Mouse (Mus musculus): ENCODE measurements around the gene Riiad1. TPM values are rescaled to one million over a fixed set of nuclear protein-coding genes. Genes with fewer than 3 reads are reported as not detected.
A peak's percentile ranks its signal among the peaks of the same experiment; 100 is the strongest.

Gene Riiad1
- polyA plus RNA-seq, 1 experiment from 2014 or later = 0.91 TPM

- Histone ChIP-seq H3K4me1 (ENCODE audit: control insufficient read depth, insufficient read depth, low read length) (peaks cover 5% of the 10 kb centered on the region; the same call in 1 of the 2 replicates), H3K36me3 (ENCODE audit: control insufficient read depth, insufficient read depth, low read length) (peaks cover 29% of the 10 kb centered on the region), H3K9ac (ENCODE audit: low read depth, low read length) (peak within 1 kb of the TSS; percentile 91), H3K4me3 (ENCODE audit: low read length) (peak within 1 kb of the TSS; percentile 89), H3K27me3 (ENCODE audit: control insufficient read depth, insufficient read depth, low read length) (0 out of 2 replicates have a peak, but pooled peaks cover 2% of the 10 kb centered on the region), H3K4me2 (replicated peaks; ENCODE audit: low read depth, low read length) (peak within 1 kb of the TSS; percentile 80), H3K9me3 (ENCODE audit: control insufficient read depth, low read length) (no peaks in the 10 kb centered on the region), H3K27ac (ENCODE audit: low read depth, low read length) (no peak within 1 kb of the TSS)
- WGBS = 1% methylated on average over 24 of the region's 24 CpGs
- no peak for ATAC-seq (ENCODE audit: low FRiP score, low TSS enrichment)
Measured at GRCm38 (mm10) chr3:94443597-94443964, 36.6 kb downstream of the Riiad1 start, which contains the start of gene Oaz3. Gene Oaz3, minus strand, starts transcription at chr3:94443915.

DNA sequence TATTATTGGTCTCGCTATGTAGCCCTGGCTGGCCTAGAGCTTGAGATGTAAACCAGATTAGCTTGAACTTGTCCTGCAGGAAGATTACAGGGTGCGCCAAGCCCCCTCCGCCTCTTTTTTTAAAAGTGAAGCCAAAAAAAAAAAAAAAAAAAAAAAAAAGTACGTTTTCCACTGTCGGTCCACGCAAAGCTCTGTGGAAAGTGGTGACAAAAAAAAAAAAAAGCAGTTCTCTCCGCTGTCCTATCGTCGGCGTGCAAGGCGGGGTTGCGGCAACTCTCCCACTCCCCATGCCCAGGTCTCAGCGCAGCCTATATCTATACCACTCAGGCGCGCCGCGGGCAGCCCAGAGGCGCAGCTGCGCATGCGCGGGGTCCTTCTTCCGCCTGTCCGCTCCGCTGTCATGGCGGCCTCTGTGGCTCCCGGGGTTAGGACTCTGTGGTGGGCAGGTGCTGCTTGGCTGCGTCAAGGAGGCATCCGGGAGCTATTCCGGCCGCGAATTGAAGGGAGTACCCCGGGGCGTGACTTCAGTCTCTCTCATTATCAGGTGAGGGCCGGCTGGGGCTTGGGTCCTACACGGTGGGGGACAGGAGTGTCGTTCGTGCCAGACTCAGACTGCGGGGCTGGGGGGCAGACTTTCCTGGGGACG lies 37.1 kb downstream of the Riiad1 start, which contains the start of gene Mrpl9:
Mrpl9 (plus strand) TSS at position 368 of the 646 bp plus-strand sequence.
- H3K4me1 ChIP-seq (ENCODE audit: control insufficient read depth, insufficient read depth, low read length) = peaks cover 5% of the 10 kb centered on the region; the same call in 1 of the 2 replicates
- under 1% methylated on average over 38 of the region's 39 CpGs for WGBS
- H3K9ac ChIP-seq (ENCODE audit: low read depth, low read length) = peak within 1 kb of the TSS; percentile 91
- H3K27me3 ChIP-seq (ENCODE audit: control insufficient read depth, insufficient read depth, low read length) = 0 out of 2 replicates have a peak, but pooled peaks cover 2% of the 10 kb centered on the region
- H3K4me3 ChIP-seq (ENCODE audit: low read length) = peak within 1 kb of the TSS; percentile 89
- ATAC-seq (ENCODE audit: low FRiP score, low TSS enrichment) = peak; percentile 99
- no peaks in the 10 kb centered on the region for H3K9me3 ChIP-seq (ENCODE audit: control insufficient read depth, low read length)
- peaks cover 26% of the 10 kb centered on the region for H3K36me3 ChIP-seq (ENCODE audit: control insufficient read depth, insufficient read depth, low read length)
- H3K4me2 ChIP-seq (replicated peaks; ENCODE audit: low read depth, low read length) = peak within 1 kb of the TSS; percentile 80
- no peak within 1 kb of the TSS for H3K27ac ChIP-seq (ENCODE audit: low read depth, low read length)

DNA sequence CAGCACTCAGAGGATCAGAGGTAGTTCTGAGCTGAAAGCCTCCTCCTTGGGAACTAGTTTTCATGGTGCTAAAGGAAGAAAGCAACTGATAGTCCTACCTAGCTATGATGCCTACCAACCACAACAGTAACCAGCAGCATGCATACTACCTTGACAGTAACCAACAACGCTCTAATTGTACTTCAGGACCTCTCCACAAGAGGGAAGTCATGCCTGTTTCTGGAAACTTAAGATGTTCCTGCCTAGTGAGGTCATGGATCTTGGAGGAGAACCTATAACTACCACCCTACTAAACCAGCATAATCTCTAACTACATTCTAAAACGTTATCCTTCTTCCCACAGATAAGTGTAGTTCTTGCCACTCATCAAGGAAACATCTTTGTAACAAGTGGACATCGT lies 39.0 kb downstream of the Riiad1 start:
- Histone ChIP-seq H3K4me3 (ENCODE audit: low read length) (no peak overlapping the region), H3K9me3 (ENCODE audit: control insufficient read depth, low read length) (no peaks in the 10 kb centered on the region), H3K4me2 (replicated peaks; ENCODE audit: low read depth, low read length) (no peak overlapping the region), H3K4me1 (ENCODE audit: control insufficient read depth, insufficient read depth, low read length) (peaks cover 5% of the 10 kb centered on the region; the same call in 1 of the 2 replicates), H3K27ac (ENCODE audit: low read depth, low read length) (no peak overlapping the region), H3K9ac (ENCODE audit: low read depth, low read length) (no peak overlapping the region), H3K36me3 (ENCODE audit: control insufficient read depth, insufficient read depth, low read length) (peaks cover 7% of the 10 kb centered on the region; the same call in 1 of the 2 replicates), H3K27me3 (ENCODE audit: control insufficient read depth, insufficient read depth, low read length) (0 out of 2 replicates have a peak, but pooled peaks cover 2% of the 10 kb centered on the region)
- 45% methylated on average over 3 of the region's 3 CpGs for WGBS
- no peak for ATAC-seq (ENCODE audit: low FRiP score, low TSS enrichment)

DNA sequence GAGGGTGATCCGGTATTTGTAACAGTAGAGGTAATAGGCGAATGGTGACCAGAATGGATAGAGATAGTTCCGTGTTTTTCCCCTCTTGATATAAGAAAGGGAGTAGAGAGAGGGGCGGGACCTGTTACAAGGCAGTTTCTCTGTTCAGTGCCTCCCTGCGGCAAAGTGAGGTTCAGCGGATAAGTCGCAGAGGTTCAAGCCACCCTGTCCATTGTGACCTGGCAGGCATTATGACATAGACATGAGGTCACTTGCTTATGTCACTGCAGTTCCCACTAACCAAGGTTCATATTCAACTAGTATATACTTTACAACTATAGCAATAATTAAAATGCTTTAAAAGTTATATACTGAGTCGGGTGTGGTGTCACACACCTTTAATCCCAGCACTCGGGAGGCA lies 43.7 kb downstream of the Riiad1 start:
- Histone ChIP-seq H3K9ac (ENCODE audit: low read depth, low read length) (no peak overlapping the region), H3K4me1 (ENCODE audit: control insufficient read depth, insufficient read depth, low read length) (no peaks in the 10 kb centered on the region), H3K4me2 (replicated peaks; ENCODE audit: low read depth, low read length) (no peak overlapping the region), H3K9me3 (ENCODE audit: control insufficient read depth, low read length) (no peaks in the 10 kb centered on the region), H3K4me3 (ENCODE audit: low read length) (no peak overlapping the region), H3K36me3 (ENCODE audit: control insufficient read depth, insufficient read depth, low read length) (no peaks in the 10 kb centered on the region), H3K27ac (ENCODE audit: low read depth, low read length) (no peak overlapping the region), H3K27me3 (ENCODE audit: control insufficient read depth, insufficient read depth, low read length) (0 out of 2 replicates have a peak, but pooled peaks cover 2% of the 10 kb centered on the region)
- WGBS = 84% methylated on average over 9 of the region's 9 CpGs
- no peak for ATAC-seq (ENCODE audit: low FRiP score, low TSS enrichment)

DNA sequence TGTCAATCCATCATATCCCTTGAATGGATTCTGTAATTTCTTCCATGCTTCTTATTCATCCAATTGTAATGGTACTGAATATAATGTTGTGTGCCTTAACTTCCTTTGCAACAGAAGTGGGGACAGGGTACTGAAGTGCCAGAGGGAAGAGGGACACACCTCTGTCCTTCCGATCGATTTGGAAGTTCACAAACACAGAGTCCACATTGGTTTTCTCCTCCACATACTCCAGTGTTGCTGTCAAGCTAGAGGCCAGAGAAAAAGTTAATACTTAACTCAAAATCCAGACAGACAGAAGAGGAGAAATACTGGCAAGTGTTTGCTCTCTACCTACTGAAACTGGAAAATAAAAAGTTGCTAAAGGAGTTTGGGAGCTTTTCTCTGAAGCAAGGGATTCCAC lies 45.8 kb downstream of the Riiad1 start:
- Histone ChIP-seq H3K4me2 (replicated peaks; ENCODE audit: low read depth, low read length) (no peak overlapping the region), H3K9ac (ENCODE audit: low read depth, low read length) (no peak overlapping the region), H3K9me3 (ENCODE audit: control insufficient read depth, low read length) (no peaks in the 10 kb centered on the region), H3K4me1 (ENCODE audit: control insufficient read depth, insufficient read depth, low read length) (no peaks in the 10 kb centered on the region), H3K27me3 (ENCODE audit: control insufficient read depth, insufficient read depth, low read length) (no peaks in the 10 kb centered on the region), H3K36me3 (ENCODE audit: control insufficient read depth, insufficient read depth, low read length) (no peaks in the 10 kb centered on the region), H3K27ac (ENCODE audit: low read depth, low read length) (no peak overlapping the region), H3K4me3 (ENCODE audit: low read length) (no peak overlapping the region)
- no peak for ATAC-seq (ENCODE audit: low FRiP score, low TSS enrichment)
- 84% methylated on average over 2 of the region's 2 CpGs for WGBS

DNA sequence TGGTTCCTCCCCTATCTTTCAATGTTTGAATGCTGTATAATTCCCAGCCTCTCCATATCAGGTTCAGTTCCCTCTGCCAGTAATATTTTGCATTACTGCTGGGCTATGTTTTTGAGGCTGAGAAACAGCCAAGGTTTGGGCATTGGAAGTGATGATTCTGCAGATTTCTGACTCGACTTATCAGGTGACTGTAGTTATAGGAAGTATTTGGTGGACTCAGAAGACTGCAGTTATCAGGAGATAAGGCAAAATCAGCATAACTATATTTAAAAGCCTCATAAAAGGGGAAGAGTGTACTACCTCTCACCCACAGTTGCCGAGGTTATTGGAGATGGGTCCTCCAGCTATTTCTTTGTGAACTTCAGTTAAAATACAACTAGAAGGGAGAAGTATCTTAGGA lies 49.2 kb downstream of the Riiad1 start:
- Histone ChIP-seq H3K9ac (ENCODE audit: low read depth, low read length) (no peak overlapping the region), H3K36me3 (ENCODE audit: control insufficient read depth, insufficient read depth, low read length) (no peaks in the 10 kb centered on the region), H3K4me3 (ENCODE audit: low read length) (no peak overlapping the region), H3K27ac (ENCODE audit: low read depth, low read length) (no peak overlapping the region), H3K4me2 (replicated peaks; ENCODE audit: low read depth, low read length) (no peak overlapping the region), H3K27me3 (ENCODE audit: control insufficient read depth, insufficient read depth, low read length) (no peaks in the 10 kb centered on the region), H3K4me1 (ENCODE audit: control insufficient read depth, insufficient read depth, low read length) (no peaks in the 10 kb centered on the region), H3K9me3 (ENCODE audit: control insufficient read depth, low read length) (no peaks in the 10 kb centered on the region)
- WGBS = 86% methylated on average over 2 of the region's 2 CpGs
- no peak for ATAC-seq (ENCODE audit: low FRiP score, low TSS enrichment)

Other genes starting within 250 kb of the Riiad1 start
- not detected in 2 replicates for gene Gm4778, start 216.3 kb downstream of the Riiad1 start, polyA plus RNA-seq (2014; fragmentation: Nextera tagmentation; extraction: Ambion mirVana)
- 10.2 and 12.0 TPM in 2 replicates for gene Them4, start 170.3 kb downstream of the Riiad1 start, polyA plus RNA-seq (2014; fragmentation: Nextera tagmentation; extraction: Ambion mirVana)
- not detected in 2 replicates for gene Them5, start 138.2 kb downstream of the Riiad1 start, polyA plus RNA-seq (2014; fragmentation: Nextera tagmentation; extraction: Ambion mirVana)
- gene C2cd4d, start 117.9 kb downstream of the Riiad1 start, polyA plus RNA-seq (2014; fragmentation: Nextera tagmentation; extraction: Ambion mirVana) = 1.0 and 1.5 TPM in 2 replicates
- gene Rorc, start 107.5 kb downstream of the Riiad1 start, polyA plus RNA-seq (2014; fragmentation: Nextera tagmentation; extraction: Ambion mirVana) = 3.4 and 6.1 TPM in 2 replicates
- gene Lingo4, start 81.8 kb downstream of the Riiad1 start, polyA plus RNA-seq (2014; fragmentation: Nextera tagmentation; extraction: Ambion mirVana) = 0.17 and 0.24 TPM in 2 replicates
- 13.1 and 13.3 TPM in 2 replicates for gene Tdrkh, start 67.1 kb downstream of the Riiad1 start, polyA plus RNA-seq (2014; fragmentation: Nextera tagmentation; extraction: Ambion mirVana)
- gene Mrpl9, start 37.0 kb downstream of the Riiad1 start, polyA plus RNA-seq (2014; fragmentation: Nextera tagmentation; extraction: Ambion mirVana) = 71.3 and 73.7 TPM in 2 replicates
- 0.28 and 0.40 TPM in 2 replicates for gene Oaz3, start 36.4 kb downstream of the Riiad1 start, polyA plus RNA-seq (2014; fragmentation: Nextera tagmentation; extraction: Ambion mirVana)
- gene Celf3, start 2.0 kb downstream of the Riiad1 start, polyA plus RNA-seq (2014; fragmentation: Nextera tagmentation; extraction: Ambion mirVana) = 0.34 and 0.53 TPM in 2 replicates
- 31.8 and 38.7 TPM in 2 replicates for gene Snx27, start 102.4 kb upstream of the Riiad1 start, polyA plus RNA-seq (2014; fragmentation: Nextera tagmentation; extraction: Ambion mirVana)
- not detected in 2 replicates for gene Gm10972, start 162.8 kb upstream of the Riiad1 start, polyA plus RNA-seq (2014; fragmentation: Nextera tagmentation; extraction: Ambion mirVana)
- 5.0 and 6.7 TPM in 2 replicates for gene Tuft1, start 178.5 kb upstream of the Riiad1 start, polyA plus RNA-seq (2014; fragmentation: Nextera tagmentation; extraction: Ambion mirVana)
- gene Selenbp2, start 213.2 kb upstream of the Riiad1 start, polyA plus RNA-seq (2014; fragmentation: Nextera tagmentation; extraction: Ambion mirVana) = 0.41 and 1.6 TPM in 2 replicates

Data from kidney, embryonic 14.5 days (tissue).